Mouse (Mus musculus) naive thymus-derived CD4-positive, alpha-beta T cell, adult 2 months (primary cell): ENCODE measurements around the gene Snrpa.
A peak's percentile ranks its signal among the peaks of the same experiment; 100 is the strongest.

Experiments used
- DNase-seq: peaks from one replicate; pipeline ENCODE4 v3.0.0-alpha.2; 2011; ENCODE audit warnings: low read depth

The Snrpa gene

DNA sequence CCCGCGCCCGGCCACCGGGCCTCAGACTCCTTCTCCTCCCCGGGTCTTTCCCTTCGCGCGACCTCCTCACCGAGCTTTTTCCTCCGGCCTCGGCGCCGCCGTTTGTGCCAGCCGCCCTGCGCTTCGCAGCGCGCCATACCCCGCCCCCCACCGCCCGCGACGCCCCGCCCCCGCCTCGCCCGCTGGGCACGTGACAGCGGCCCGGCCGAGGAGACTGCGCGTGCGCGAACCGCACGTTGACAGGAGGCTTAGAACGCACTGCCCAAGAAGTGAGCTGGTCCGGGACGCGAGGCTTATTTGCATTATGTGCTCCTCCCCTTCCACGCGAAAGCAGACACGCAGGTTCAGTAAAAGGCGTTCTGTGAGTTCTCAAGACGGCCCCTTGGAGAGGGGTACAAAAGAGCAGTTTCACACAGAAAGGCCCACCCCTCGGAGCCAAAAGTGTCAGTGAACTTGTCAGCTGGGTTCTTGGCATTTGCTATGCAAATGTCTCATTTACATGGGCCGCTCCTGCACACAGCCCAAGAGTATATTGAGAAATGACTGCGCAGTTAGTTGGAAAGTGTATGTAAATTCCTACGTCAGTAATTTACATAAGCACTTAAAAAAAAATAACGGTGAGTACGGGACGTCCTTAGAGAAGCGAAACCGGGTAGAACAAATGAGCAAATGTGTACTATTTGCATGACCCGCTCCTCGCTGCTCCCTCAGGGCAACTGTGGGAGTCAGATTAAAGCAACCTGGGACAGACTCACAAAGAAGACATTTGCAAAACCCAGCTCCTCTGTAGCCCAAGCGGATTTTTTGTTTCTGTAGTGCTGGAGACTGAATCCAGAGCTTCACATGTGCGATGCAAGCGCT lies 29.2 kb downstream of the Snrpa start, which contains the start of gene Egln2:
Gene Egln2 (minus strand): TSS at position 189 of the 861 bp plus-strand sequence.
- peak; percentile 98 for DNase-seq

DNA sequence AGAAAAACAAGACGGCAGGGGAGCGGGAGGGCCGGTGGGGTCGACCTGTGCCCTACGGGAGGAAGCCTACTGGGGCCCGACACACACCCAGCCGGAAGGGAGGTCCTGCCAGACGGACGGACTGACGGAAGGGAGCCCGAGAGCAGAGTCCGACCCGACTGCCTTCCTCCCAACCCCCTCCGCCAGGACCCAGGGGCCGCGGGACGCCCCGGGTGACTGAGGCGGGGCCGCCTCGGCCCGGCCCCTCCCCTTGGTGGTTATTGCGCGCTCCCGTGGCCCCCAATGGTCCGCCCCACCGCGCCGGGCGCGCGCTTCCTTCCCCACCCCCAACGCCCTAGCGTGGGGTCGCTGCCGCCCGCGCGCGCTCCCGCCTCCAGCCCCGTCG lies 29.9 kb downstream of the Snrpa start:
- no peak for DNase-seq

DNA sequence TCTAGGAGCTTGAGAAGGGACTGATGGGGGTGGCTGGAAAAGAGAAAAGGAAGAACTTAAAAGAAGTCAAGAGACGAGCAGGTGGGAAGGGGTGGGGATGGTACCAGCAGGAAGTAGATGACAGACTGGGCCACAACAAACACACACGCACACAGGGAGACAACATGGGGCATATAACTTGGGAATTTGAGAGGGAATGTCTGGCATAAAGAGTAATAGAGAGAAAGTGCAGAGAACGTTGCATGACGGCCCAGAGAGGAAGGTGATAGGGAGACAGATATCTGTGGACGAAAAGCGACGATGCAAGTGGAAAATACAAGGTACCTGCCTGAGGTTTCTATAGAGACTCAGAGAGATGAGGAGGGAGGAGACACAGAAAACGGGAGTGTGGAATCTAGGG lies 30.4 kb downstream of the Snrpa start:
- no peak for DNase-seq

DNA sequence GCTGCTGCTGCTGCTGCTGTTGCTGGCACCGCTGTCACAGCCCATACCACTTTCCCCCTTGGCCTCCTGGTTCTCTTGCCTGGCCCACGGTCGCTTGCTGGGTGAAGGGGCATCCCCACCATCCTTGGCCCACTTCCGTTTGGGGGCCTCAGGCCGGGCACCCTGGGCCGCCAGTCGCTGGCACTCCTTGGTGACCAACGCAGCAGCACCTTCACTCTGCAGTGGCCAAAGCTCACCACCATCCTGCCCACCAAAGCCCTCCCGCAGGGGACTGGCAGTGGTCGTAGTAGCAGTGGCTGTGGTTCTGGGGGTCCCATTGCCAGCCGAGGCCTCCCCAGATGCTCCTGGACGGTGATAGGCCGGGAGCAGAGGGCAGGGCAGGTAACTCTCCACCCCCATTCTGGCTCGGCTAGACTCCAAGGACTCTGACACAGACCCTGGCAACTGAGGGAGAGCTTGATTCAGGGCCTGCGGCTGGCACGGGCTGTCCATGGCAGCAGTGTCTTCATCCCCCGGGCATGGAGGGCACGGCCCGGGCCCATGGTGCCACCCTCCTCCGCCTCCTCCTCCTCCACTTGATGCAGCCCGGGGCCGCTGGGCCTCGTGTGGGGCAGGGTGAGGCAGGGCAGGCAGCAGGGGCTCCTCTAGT lies 30.9 kb downstream of the Snrpa start:
- no peak for DNase-seq

DNA sequence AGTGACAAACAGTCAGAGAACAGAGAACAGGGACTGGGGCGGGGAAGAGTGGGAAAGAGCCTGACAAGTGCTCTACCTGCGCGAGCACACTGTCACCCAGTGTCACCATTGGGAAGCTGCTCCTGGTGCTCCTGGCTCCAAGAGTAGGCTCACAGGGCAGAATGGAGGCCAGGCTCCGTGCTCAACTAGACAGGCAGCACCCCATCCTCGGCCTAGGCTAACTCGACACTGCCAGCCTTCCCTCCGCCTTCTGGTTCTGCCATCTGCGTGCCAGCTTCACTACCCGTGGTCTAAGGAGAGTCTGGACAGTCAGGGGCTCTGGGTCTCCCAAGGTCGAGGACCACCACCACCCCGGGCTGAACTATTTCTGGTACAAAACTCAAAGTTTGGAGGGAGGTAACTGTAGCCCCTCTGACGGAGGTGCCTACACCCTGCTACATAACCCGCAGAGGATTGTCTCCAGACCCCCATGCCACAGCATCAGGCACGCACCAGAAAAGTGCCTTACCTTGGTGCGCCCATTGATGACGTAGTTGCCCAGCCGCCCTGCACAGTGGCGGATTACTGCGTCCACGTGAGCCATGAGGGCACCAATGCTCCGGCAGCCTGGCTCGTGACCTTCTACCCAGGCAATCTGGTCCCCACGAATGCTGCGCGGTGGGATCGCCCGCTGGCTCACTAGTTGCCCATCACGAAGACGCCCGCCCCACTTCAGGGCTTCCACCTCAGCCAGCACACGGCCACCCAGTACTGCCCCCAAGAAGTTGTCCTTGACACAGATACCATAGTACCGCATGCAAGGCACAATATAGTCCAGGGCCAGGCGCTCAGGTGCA lies 31.7 kb downstream of the Snrpa start:
- no peak for DNase-seq

DNA sequence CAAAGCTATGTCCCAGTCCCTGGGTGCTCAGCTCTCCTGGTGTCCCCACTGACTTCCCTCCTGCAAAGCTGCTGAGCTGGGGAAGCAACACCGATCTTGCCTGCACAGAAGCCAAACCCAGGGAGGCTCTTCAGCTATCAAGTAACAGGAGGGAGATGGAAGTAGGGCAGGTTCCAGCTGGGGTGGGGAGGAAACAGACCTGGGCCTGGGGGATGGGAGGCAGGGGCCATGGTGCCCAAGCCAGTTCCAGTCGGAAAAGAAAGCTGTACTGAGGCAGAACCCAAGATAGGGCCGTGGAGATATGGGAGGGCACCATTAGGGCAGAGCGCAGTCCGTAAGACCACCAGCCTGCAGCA lies 32.6 kb downstream of the Snrpa start:
- DNase-seq, result no peak

DNA sequence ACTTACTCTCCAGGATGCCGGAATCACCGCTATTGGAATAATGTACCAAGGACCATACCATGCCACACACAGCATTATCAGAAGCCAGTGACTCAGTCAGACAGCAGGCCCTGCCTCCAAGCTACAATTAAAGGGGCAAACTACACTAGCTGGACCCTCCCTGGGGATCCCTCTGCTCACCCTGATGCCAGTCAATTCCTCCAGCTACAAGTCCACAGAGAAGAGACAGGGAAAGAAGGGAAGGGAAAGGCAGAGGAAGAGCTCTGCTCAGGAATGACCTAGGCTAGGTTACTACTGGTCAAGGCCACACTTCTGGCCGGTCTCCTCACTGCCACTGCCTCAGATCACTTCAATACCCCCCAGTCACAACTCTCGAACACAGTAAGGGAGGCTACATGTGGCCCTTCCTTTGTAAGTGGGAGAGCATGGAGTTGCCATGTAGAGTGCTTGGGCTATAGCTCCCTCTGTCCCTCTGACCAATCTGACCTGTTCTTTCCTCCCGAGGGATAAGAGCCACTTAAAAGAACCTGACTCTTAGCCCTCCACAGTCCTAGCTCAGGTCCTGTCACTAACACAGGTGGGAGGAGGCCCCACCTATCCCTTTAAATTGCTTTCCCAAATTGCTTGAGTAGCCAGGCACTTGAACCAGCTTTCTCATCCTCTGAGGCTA lies 33.2 kb downstream of the Snrpa start:
- no peak for DNase-seq

DNA sequence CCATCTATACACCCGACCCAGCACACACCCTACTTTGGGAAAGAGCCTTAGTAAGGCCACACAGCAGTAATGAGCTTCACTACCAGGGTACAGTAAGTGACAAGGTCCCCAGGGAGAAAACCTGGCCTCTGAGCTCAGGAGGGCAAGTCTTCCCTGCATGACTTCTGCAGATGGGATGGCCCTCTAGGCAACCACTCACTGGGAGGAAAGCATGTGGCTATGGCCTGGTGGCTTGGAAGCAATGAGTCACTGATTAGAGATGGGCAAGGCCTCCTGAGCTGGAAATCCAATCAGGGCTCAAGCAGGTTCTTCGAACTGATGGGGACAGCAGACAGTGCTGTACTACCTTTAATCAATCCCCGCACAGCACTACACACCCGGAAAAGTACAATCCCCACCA lies 34.3 kb downstream of the Snrpa start:
- DNase-seq, result no peak

DNA sequence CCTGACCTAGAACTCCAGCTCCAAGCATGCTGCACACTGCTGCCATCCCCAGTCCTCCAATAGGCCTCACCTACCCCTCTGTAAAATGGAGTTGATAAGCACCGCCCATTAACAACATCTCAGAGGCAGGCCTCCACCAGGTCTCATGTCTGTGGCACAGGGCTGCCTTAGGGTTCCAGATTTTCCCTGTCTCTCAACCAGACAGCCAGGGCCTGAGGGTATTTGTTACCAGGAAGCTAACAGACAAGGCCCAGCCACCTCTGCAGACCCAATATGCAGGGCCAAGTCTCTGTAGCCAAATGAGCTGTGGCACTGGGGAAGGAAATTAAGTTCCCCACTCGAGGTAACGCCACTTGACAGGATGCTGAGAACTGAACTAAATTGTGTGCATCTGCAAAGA lies 35.1 kb downstream of the Snrpa start:
- no peak for DNase-seq

DNA sequence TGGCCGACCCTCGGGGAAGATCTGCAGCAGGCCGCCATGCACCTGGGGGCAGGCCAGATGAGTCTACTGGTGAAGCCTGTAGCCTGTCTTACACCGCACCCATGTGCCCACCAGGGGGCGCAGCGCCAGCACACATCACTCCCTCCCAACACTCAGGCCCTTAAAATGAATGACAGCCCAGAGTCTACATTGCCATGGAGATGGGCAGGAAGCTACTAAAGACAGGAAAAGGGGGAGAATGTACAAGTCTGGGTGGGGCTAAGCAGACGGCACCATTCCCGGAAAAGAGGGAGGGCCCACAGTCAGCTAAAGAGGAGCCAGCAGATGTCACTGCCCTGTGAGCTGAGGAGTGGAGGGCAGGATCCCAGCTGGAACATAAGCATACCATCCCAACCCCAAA lies 36.2 kb downstream of the Snrpa start:
- DNase-seq, result peak; percentile 92

DNA sequence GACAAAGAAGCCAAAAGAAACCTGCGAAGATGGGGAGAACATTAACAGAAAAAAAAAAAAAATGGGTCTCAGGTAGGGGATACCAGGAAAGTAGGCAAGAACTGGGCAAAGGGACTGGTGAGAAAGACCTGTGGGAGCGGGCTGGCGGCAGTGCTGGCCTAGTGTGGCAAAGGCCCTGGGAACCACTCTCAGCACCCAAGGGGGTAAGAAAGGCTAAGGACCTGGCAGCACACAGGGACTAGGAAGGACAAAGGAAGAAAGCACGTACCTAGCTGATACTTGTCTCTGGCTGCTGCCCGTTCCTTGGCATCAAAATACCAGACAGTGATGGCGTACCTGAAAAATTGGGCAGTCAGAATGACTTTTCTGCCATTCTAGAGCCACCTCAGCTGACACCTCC lies 36.8 kb downstream of the Snrpa start:
- DNase-seq, result no peak

DNA sequence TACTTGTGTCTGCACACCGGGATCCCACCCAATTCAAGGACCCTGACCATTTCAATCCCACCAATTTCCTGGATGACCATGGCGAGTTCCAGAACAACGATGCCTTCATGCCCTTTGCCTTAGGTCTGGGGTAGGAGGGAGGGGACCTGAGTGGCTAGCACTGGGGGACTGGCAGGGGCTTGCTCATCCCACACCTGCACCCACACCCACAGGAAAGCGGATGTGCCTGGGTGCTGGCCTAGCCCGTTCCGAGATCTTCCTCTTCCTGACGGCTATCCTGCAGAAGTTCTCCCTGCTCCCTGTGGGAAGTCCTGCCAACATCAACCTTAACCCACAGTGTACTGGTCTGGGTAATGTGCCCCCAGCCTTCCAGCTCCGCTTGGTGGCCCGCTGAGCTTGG lies 37.9 kb downstream of the Snrpa start:
- no peak for DNase-seq

DNA sequence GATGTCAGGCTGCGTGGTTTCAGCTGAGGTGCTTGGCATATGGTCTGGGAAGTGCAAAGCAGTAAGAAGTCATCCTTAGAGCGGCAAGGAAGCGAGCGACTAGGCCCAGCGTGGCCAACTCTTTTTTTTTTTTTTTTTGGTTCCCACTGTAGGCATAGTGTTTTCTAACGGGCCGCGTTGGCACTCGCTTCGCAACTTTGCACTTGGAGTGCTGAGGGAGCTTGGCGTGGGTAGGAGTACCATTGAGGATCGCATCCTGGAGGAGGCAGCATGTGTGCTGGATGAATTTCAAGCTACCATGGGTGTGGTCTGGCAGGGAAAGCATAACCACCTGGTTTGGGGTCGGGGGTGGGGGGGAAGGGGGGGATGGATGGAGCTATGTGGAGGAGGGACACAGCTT lies 40.1 kb downstream of the Snrpa start:
- no peak for DNase-seq

DNA sequence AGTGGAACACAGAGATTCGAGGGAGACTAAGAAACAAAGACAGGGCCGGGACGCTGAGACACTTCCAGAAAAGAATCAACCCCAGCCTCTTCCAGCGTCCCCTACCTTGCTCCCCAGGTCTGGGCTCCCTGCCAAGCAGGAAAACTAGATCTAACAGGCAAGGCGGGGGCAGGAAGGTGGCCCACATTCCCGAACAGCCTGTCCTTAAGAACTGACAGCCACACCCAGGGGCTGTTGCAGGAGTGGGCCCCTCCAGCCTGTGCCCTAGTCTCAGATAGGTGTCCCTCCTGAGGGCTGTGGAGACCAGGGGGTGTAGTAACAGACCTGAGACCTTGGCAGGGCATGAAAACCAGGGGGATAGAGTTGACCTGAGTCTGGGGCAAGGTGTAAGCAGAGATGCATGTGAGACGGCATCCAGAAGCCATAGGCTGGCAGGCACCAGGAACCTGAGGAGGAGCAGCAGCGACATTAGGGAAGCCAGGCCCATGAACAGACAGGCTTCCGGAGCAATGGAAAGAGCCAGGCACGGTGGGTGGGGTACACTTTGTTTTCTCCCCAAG lies 42.8 kb downstream of the Snrpa start, which contains the start of gene Cyp2t4:
Gene Cyp2t4 (plus strand): TSS at position 510 of the 560 bp plus-strand sequence.
- DNase-seq, result no peak
